In genomic region chr3:84215743-84216360, GRCm38 (mm10) we compare ENCODE assay signal across 16 mouse cellular contexts. TPM values are rescaled to one million over a fixed set of nuclear protein-coding genes. Genes with fewer than 3 reads are reported as not detected.
DNase-seq lines count a peak whose midpoint lies in the region; ATAC-seq and TF ChIP-seq lines count a peak whose summit lies in the region.
"Had no signal": no experiment of that assay in that cellular context is flagged by ENCODE, and none has a peak within 500 bp of the region (broad histone marks: within the 10 kb centered on the region; RNA-seq: fewer than 3 reads in every experiment).

No protein-coding gene starts in this region.

- H3K36me3 ChIP-seq in hindbrain, postnatal 0 days (ENCODE audit: insufficient read depth, low read length), result no peaks in the 10 kb centered on the region
- H3K36me3 ChIP-seq: heart, embryonic 12.5 days had no signal

- TF ChIP-seq CTCF in layer of hippocampus, adult 2 months (conservative IDR thresholded peaks at IDR 0.05), result no peak
- TF ChIP-seq CTCF in hindbrain, postnatal 0 days (IDR thresholded peaks at IDR 0.05; ENCODE audit: low read depth), result no peak

- H3K4me3 ChIP-seq in layer of hippocampus, adult 2 months, result peak overlapping the region; percentile 36
- H3K4me3 ChIP-seq in hindbrain, postnatal 0 days (ENCODE audit: low read length), result peak overlapping the region; percentile 20
- H3K4me3 ChIP-seq: heart, embryonic 12.5 days had no signal

- peak overlapping the region; percentile 18 for H3K9ac ChIP-seq in hindbrain, postnatal 0 days (replicated peaks; ENCODE audit: low read length)
- H3K9ac ChIP-seq: heart, embryonic 12.5 days; liver, postnatal 0 days had no signal

- H3K9me3 ChIP-seq in hindbrain, postnatal 0 days (ENCODE audit: low read length), result no peaks in the 10 kb centered on the region
- H3K9me3 ChIP-seq: heart, embryonic 12.5 days had no signal

- WGBS in hindbrain, postnatal 0 days, result 36% methylated on average over 15 of the region's 15 CpGs

- no peak for ATAC-seq in hindbrain, postnatal 0 days
- ATAC-seq: inflammation-experienced regulatory T-cells, adult 6 months; liver, postnatal 0 days had no signal

- H3K4me1 ChIP-seq in hindbrain, postnatal 0 days (ENCODE audit: insufficient read depth, low read length), result peaks cover 41% of the 10 kb centered on the region

- peak overlapping the region; percentile 83 for H3K4me2 ChIP-seq in hindbrain, postnatal 0 days (ENCODE audit: low read depth, low read length)
- H3K4me2 ChIP-seq: heart, embryonic 12.5 days had no signal

- peak overlapping the region; percentile 85 for H3K27ac ChIP-seq in layer of hippocampus, adult 2 months
- H3K27ac ChIP-seq in hindbrain, postnatal 0 days, result peak overlapping the region; percentile 64; the same call in 1 of the 2 replicates

- no peak for DNase-seq in layer of hippocampus, adult 2 months (ENCODE audit: low spot score in 2 of 2)
- DNase-seq in layer of hippocampus, adult 9-11 months, result no peak
- DNase-seq in cerebellum, adult 8-10 months, result peak; percentile 43
- peak; percentile 29 to 54 for DNase-seq in cerebellum, postnatal 36 days
- peak; percentile 40 for DNase-seq in hindbrain, postnatal 0 days (ENCODE audit: low spot score)
- no peak for DNase-seq in thymus, postnatal 25 days
- DNase-seq in adipocyte (ENCODE audit: low spot score), result no peak
- DNase-seq in urinary bladder, adult 18-20 months (ENCODE audit: low spot score in 2 of 2), result no peak
- DNase-seq: liver, postnatal 0 days had no signal

- H3K27me3 ChIP-seq in hindbrain, postnatal 0 days (ENCODE audit: insufficient read depth, low read length), result no peaks in the 10 kb centered on the region
- H3K27me3 ChIP-seq: CH12.LX had no signal

RNA-seq across cellular contexts. Expression of gene Gm6525, which starts 41.9 kb away (rescaled TPM):
- total RNA-seq in layer of hippocampus, adult 2 months (2021), result not detected
- not detected in 2 replicates for total RNA-seq in hindbrain, postnatal 0 days (2014; rRNA removed)
- polyA plus RNA-seq in hindbrain, postnatal 0 days (2015; fragmentation: Nextera tagmentation; extraction: Ambion mirVana), result 2.3 and 2.8 TPM in 2 replicates
- total RNA-seq: adrenal gland, postnatal 4 days; gastrocnemius, adult 18-20 months; left cerebral cortex, postnatal 36 days had no signal
- polyA plus RNA-seq: heart, embryonic 12.5 days; large intestine, adult 2 months had no signal

Comparison
In these comparisons a context has a peak if more than half of its experiments do, and no peak if none do; other contexts are left out.
1. DNase-seq: peak in cerebellum, adult 8-10 months (single experiment), cerebellum, postnatal 36 days (2 of 2) and hindbrain, postnatal 0 days (single experiment); none in layer of hippocampus, adult 2 months (0 of 2), layer of hippocampus, adult 9-11 months (single experiment), thymus, postnatal 25 days (single experiment), adipocyte (single experiment) and urinary bladder, adult 18-20 months (0 of 2).